12 mouse cellular contexts compared by ENCODE assay signal in genomic region chr9:43230886-43231285, GRCm38 (mm10). TPM values are rescaled to one million over a fixed set of nuclear protein-coding genes. Genes with fewer than 3 reads are reported as not detected.
A peak's percentile ranks its signal among the peaks of the same experiment; 100 is the strongest.
DNase-seq lines count a peak whose midpoint lies in the region; ATAC-seq lines count a peak whose summit lies in the region.
"Had no signal": no experiment of that assay in that cellular context is flagged by ENCODE, and none has a peak within 500 bp of the region (broad histone marks: within the 10 kb centered on the region; RNA-seq: fewer than 3 reads in every experiment).

No protein-coding gene starts in this region.

- 71% methylated on average over 4 of the region's 4 CpGs for WGBS in hindbrain, embryonic 10.5 days
- WGBS in hindbrain, embryonic 16.5 days, result 59% methylated on average over 4 of the region's 4 CpGs
- WGBS in embryonic facial prominence, embryonic 15.5 days, result 46% methylated on average over 4 of the region's 4 CpGs
- WGBS in liver, embryonic 11.5 days, result 58% methylated on average over 4 of the region's 4 CpGs

- no peak overlapping the region for H3K9ac ChIP-seq in hindbrain, embryonic 16.5 days (ENCODE audit: low read depth, low read length)
- H3K9ac ChIP-seq in embryonic facial prominence, embryonic 15.5 days, result no peak overlapping the region
- H3K9ac ChIP-seq in liver, embryonic 11.5 days (ENCODE audit: low read depth, low read length), result no peak overlapping the region

- H3K4me1 ChIP-seq in hindbrain, embryonic 10.5 days (replicated peaks), result peaks cover 59% of the 10 kb centered on the region
- no peaks in the 10 kb centered on the region for H3K4me1 ChIP-seq in hindbrain, embryonic 16.5 days (ENCODE audit: control insufficient read depth, insufficient read depth, low read depth, low read length)
- H3K4me1 ChIP-seq in embryonic facial prominence, embryonic 15.5 days, result peaks cover 79% of the 10 kb centered on the region
- peaks cover 85% of the 10 kb centered on the region for H3K4me1 ChIP-seq in liver, embryonic 11.5 days (replicated peaks; ENCODE audit: control insufficient read depth, insufficient read depth, low read length)

- no peaks in the 10 kb centered on the region for H3K36me3 ChIP-seq in hindbrain, embryonic 10.5 days
- H3K36me3 ChIP-seq in hindbrain, embryonic 16.5 days (ENCODE audit: control insufficient read depth, insufficient read depth, low read length), result no peaks in the 10 kb centered on the region
- peaks cover 7% of the 10 kb centered on the region; the same call in 1 of the 2 replicates for H3K36me3 ChIP-seq in embryonic facial prominence, embryonic 15.5 days
- peaks cover 8% of the 10 kb centered on the region; the same call in 1 of the 2 replicates for H3K36me3 ChIP-seq in liver, embryonic 11.5 days (ENCODE audit: control insufficient read depth, insufficient read depth, low read length)

- H3K27ac ChIP-seq in hindbrain, embryonic 10.5 days, result peak overlapping the region; percentile 67
- no peak overlapping the region for H3K27ac ChIP-seq in hindbrain, embryonic 16.5 days (ENCODE audit: low read depth, low read length)
- H3K27ac ChIP-seq in embryonic facial prominence, embryonic 15.5 days (replicated peaks), result peak overlapping the region; percentile 72; the same call in 1 of the 2 replicates
- peak overlapping the region; percentile 65; the same call in 1 of the 2 replicates for H3K27ac ChIP-seq in liver, embryonic 11.5 days (ENCODE audit: low read depth, low read length)

- H3K27me3 ChIP-seq in hindbrain, embryonic 10.5 days (ENCODE audit: insufficient read depth, poor library complexity, severe bottlenecking), result peaks cover 4% of the 10 kb centered on the region; the same call in 1 of the 2 replicates
- H3K27me3 ChIP-seq in hindbrain, embryonic 16.5 days (replicated peaks; ENCODE audit: control insufficient read depth, insufficient read depth, low read length), result no peaks in the 10 kb centered on the region
- H3K27me3 ChIP-seq in embryonic facial prominence, embryonic 15.5 days, result no peaks in the 10 kb centered on the region
- H3K27me3 ChIP-seq in liver, embryonic 11.5 days (replicated peaks; ENCODE audit: control insufficient read depth, insufficient read depth, low read length), result no peaks in the 10 kb centered on the region

- no peak for ATAC-seq in hindbrain, embryonic 16.5 days
- ATAC-seq in embryonic facial prominence, embryonic 15.5 days (ENCODE audit: insufficient number of reproducible peaks, low FRiP score, low TSS enrichment, low read depth), result 0 out of 2 replicates have a peak, but pooled peaks have one; percentile 6
- ATAC-seq in liver, embryonic 11.5 days (replicated peaks; ENCODE audit: low FRiP score), result no peak

- H3K4me3 ChIP-seq in hindbrain, embryonic 10.5 days, result no peak overlapping the region
- no peak overlapping the region for H3K4me3 ChIP-seq in hindbrain, embryonic 16.5 days (ENCODE audit: low read length)
- no peak overlapping the region for H3K4me3 ChIP-seq in embryonic facial prominence, embryonic 15.5 days (replicated peaks)
- H3K4me3 ChIP-seq in liver, embryonic 11.5 days (ENCODE audit: low read depth, low read length), result no peak overlapping the region
- H3K4me3 ChIP-seq: myocyte had no signal

- no peak for DNase-seq in hindbrain, embryonic 10.5 days (ENCODE audit: low spot score)
- DNase-seq in heart, postnatal 14 days, result peak; percentile 45 to 50
- no peak for DNase-seq in liver, embryonic 11.5 days (ENCODE audit: low spot score)
- DNase-seq in layer of hippocampus, adult 9-10 months (ENCODE audit: low spot score), result no peak
- no peak for DNase-seq in right cerebral cortex, adult 18-20 months
- no peak for DNase-seq in urinary bladder, postnatal 25 days (ENCODE audit: low spot score)
- DNase-seq: cerebellum, postnatal 36 days; gastrocnemius, postnatal 10 days had no signal

- intact Hi-C loops in heart, postnatal 14 days (cut with DNase I), result no loop called here

- no peak overlapping the region for H3K4me2 ChIP-seq in hindbrain, embryonic 16.5 days (ENCODE audit: low read length)
- H3K4me2 ChIP-seq in embryonic facial prominence, embryonic 15.5 days (replicated peaks), result no peak overlapping the region
- no peak overlapping the region for H3K4me2 ChIP-seq in liver, embryonic 11.5 days

- no peaks in the 10 kb centered on the region for H3K9me3 ChIP-seq in hindbrain, embryonic 10.5 days
- no peaks in the 10 kb centered on the region for H3K9me3 ChIP-seq in hindbrain, embryonic 16.5 days (ENCODE audit: control insufficient read depth, low read length)
- H3K9me3 ChIP-seq in embryonic facial prominence, embryonic 15.5 days (replicated peaks), result no peaks in the 10 kb centered on the region
- H3K9me3 ChIP-seq in liver, embryonic 11.5 days (ENCODE audit: control insufficient read depth, low read length), result no peaks in the 10 kb centered on the region

RNA-seq across cellular contexts. Expression of gene Oaf, which starts 8.8 kb away (rescaled TPM):
- 34.9 and 43.0 TPM in 2 replicates for polyA plus RNA-seq in hindbrain, embryonic 10.5 days (2016; fragmentation: Nextera tagmentation; extraction: Ambion mirVana)
- polyA plus RNA-seq in hindbrain, embryonic 16.5 days (2015; fragmentation: Nextera tagmentation; extraction: Ambion mirVana), result 4.1 and 7.0 TPM in 2 replicates
- polyA plus RNA-seq in embryonic facial prominence, embryonic 15.5 days (2015; fragmentation: Nextera tagmentation; extraction: Ambion mirVana), result 91.2 and 96.9 TPM in 2 replicates
- total RNA-seq in heart, postnatal 14 days (2021), result 10 to 100 TPM; 13.0 to 14.9 TPM
- 51.6 and 52.0 TPM in 2 replicates for polyA plus RNA-seq in liver, embryonic 11.5 days (2014; fragmentation: Nextera tagmentation; extraction: Ambion mirVana)
- total RNA-seq: CH12.LX had no signal

RNA-seq across cellular contexts. Expression of gene Pou2f3, which starts 20.7 kb away (rescaled TPM):
- 0.09 TPM in 1 of 2 replicates, not detected in the other for polyA plus RNA-seq in hindbrain, embryonic 10.5 days (2016; fragmentation: Nextera tagmentation; extraction: Ambion mirVana)
- polyA plus RNA-seq in hindbrain, embryonic 16.5 days (2015; fragmentation: Nextera tagmentation; extraction: Ambion mirVana), result 0.11 TPM in 1 of 2 replicates, not detected in the other
- polyA plus RNA-seq in embryonic facial prominence, embryonic 15.5 days (2015; fragmentation: Nextera tagmentation; extraction: Ambion mirVana), result 11.2 and 12.7 TPM in 2 replicates
- not detected for total RNA-seq in heart, postnatal 14 days (2021)
- polyA plus RNA-seq in liver, embryonic 11.5 days (2014; fragmentation: Nextera tagmentation; extraction: Ambion mirVana), result not detected in 2 replicates
- polyA plus RNA-seq: myocyte had no signal

Comparison
In these comparisons a context has a peak if more than half of its experiments do, and no peak if none do; other contexts are left out.
1. DNase-seq: peak in heart, postnatal 14 days (2 of 2); none in hindbrain, embryonic 10.5 days (single experiment), liver, embryonic 11.5 days (single experiment), layer of hippocampus, adult 9-10 months (single experiment), right cerebral cortex, adult 18-20 months (single experiment) and urinary bladder, postnatal 25 days (single experiment).
2. RNA of gene Pou2f3, which starts 20.7 kb away (polyA plus RNA-seq): 11.2 to 12.7 TPM in embryonic facial prominence, embryonic 15.5 days; 0.11 TPM in hindbrain, embryonic 16.5 days, 0.09 TPM in hindbrain, embryonic 10.5 days and not detected in liver, embryonic 11.5 days; every median in the first group is over 10 times any median in the second.